Mouse (Mus musculus) frontal cortex, postnatal 10 days (tissue): ENCODE measurements around the gene Cldn14.

Experiments
- DNase-seq, 2 experiments: peaks; one replicate each; pipeline ENCODE4 v3.0.0; 2022; ENCODE audit warnings: low spot score in 2 of 2, mixed read lengths in 1 of 2

The Cldn14 gene

DNA sequence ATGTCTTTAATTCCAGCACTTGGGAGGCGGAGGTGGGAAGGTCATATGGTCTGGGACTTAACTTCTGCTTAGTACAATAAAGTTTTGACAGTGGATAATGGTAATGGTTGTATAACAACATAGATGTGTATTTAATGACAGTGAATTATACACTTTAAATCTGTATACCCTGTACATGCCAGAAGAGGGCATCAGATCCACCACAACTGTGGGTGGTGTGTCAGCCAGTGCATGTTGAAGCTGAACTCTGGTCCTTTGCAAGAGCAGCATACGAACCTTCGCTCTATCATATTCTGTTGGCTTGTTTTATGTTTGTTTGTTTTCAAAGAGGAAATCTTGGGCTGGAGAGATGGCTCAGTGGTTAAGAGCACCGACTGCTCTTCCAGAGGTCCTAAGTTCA, 61.2 kb downstream of the Cldn14 start:
- DNase-seq: no peak

DNA sequence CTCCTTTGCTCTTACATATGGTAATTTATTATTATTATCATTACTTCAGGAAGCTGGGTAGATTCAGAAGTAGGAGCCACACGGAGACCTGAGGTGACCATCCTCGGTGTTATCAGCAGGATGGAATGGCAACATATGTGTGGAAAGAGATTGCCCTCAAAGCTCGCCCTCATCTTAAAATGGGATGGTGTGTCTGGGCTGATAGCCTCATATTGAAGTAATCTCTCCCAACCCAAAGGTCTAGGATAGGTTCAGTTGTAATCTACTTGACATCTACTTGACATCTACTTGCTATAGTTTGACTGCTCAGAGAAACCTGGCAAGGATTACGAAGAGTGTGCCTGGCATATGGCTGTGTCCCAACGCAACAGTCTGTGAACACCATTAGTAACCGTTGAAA, 64.3 kb downstream of the Cldn14 start:
- no peak for DNase-seq

DNA sequence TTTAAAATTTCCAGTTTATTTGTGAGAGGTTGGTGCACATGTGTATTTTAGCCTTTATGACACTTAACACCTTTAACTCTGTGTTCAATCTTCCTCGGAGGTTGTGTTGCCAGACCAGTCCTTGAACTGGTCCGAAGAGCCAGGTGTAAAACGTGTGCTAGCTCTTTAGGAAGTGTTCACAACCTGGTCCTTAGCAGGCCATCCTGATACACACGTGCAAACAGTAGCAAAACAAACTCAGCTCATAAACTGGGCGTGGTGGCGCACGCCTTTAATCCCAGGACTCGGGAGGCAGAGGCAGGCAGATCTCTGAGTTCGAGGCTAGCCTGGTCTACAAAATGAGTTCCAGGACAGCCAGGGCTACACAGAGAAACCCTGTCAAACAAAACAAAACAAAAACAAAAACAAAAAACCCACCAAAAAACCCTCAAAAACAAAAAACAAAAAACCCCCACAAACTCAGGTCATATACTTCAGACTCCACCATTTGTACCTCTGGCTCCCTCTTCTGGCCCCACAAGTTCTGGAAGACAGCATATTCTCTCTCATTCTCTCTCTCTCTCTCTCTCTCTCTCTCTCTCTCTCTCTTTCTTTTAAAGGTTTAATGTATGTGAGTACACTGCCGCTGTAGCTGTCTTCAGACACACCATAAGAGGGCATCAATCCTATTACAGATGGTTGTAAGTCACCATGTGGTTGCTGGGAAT, 65.7 kb downstream of the Cldn14 start:
- DNase-seq: no peak

DNA sequence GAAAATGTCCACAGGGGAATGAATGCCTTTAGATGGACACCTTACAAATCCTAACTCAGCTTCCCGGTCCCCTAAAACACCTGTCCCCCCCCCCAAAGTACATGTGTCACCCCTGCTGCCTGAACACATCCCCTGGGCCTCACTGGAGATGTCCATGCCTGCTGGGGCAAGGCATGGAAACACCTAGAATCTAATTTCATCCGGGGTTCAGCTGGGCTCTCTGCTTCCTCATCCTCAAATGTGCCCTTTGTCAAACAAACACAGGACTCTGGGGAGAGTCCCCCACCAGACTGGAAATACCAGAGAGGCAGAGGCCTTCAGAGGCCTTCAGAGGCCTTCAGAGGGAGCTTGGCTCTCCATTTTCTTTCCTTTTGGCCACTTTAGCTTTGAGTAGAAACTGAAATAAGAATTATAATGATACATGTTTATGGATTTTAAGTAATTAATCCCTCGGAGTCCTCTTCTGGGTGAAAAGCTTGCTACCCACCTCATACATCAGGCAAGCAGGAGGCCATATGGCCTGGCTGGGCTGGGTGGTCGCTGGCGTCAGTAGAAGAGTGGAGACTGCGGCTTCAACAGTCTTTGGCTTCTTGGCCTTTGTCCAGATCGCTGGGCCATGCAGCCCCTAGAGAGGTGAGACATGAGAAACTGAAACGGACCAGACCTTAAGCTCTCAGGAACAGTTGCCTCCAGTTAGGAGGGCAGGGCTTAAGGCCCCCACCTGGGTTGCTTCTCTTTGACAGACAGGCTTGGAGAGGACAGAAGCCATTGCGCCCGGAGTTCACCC, 66.7 kb downstream of the Cldn14 start:
- no peak for DNase-seq

DNA sequence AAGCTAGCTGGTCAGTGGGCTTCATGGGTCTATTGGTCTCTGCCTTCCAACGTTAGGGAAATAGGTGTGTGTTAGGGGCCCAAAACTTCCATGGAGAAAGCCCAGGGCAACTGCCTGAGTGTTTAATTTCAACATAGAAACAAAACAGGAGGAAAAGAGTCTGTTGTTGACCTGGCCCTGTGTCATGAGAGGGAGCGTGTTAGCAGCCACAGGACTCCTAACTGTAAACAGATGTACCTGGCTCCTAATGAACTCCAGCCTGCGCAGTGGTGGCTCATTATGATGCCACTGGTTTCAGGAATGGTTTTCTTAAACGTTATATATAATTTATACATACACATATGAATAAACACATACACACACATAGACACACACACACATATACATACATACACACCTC, 68.7 kb downstream of the Cldn14 start:
- no peak for DNase-seq

DNA sequence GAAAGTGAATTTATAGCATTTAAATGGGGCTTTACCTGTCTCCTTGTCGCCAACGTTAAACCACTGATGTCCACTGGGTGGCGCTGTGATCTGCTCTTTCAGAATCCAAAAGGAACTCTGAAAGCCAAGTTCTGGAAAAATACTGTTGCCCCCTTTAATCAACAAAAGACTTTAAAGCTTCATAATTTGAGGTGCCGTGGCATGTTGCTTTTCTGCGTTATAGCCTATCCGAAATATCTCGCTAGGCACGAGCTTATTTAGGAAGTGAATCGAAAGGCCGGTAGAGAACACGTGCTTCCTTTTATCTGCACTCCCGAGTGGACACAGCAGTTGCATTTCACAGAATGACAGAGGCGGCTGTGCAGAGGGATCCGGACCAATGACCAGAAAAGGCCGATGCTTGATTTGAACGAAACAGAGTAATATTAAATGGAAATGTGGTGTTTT, 70.2 kb downstream of the Cldn14 start:
- peak in 1 of 2 experiments; percentile 62 for DNase-seq

DNA sequence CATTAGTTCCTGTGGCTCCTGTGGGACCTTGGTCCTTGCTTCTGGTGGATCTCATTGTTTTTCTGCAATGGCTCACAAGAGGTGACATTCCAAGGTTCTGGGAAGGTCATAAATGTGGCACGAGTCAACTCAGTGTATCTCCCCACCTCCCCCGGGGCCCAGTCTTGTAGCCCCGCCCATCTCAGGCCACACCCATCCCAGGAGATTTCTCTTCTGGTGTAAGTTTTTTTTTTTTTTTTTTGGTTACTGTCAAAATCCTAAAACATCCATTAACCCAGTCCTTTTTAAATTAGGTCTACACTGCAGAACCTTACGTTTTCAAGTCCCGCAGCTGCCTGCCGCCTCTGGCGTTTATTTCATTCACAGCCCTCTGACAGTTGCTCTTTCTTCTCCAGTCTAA, 73.6 kb downstream of the Cldn14 start:
- DNase-seq: no peak

DNA sequence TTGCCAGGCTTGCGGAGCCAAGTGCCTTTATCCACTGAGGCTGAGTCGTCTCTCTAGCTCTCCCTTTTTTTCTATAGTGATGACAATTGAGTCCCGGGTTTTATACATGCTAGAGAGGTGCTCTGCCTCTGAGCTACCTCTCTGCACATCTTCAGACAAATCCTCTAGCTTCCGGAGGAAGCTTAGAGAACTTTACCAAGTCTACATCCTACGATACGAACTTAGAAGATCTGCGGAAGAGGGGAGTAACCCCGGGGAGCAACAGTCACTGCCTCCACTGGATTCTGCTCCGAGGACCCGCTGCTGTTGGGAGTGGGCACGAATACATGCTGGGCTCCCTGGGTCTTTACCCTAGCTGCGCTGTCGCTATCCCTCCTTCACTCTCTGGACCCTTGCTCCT, 74.0 kb downstream of the Cldn14 start:
- DNase-seq: no peak

DNA sequence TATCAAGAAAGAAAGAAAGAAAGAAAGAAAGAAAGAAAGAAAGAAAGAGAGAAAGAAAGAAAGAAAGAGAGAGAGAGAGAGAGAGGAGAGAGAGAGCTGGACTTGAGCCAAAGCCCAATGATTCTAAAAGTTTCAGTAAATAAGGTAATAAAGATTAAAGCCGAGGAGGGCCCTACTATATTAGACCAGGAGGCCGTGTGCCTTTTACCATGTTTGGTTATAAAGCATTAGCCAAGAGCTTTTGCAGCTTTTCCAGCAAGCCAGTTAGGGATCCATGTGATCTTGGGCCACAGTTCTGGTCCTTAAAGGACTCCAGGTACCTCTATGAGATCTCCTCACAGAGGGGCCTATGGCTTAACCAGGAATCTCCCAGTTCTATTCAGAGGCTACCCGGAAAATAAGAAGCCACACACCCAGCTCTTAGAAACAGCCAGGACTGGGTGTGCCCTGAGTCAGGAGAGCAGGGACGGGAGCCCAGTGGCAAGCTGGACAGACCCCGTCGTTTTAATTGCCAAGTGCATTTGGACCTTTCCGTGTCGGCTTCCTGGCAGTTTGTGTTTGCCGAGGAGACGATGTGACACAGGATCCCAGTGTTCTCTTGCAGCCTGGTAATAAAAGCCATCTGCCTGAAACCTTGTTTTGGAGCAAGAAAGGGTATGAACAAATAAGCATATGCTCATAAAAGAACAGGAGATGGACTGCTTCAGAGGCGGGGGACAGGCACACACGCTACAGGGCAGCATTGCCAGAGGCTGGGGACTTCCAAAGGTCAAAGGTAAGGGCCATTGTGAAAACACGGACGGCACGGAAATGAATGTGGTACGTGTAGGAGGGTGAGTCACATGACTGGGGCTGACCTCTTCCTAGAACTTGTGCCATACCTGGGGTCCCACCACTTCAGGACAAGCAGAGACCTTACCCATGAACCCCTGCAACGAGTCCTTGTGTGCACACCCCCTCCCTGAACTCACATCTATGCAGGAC, 76.2 kb downstream of the Cldn14 start:
- no peak for DNase-seq

DNA sequence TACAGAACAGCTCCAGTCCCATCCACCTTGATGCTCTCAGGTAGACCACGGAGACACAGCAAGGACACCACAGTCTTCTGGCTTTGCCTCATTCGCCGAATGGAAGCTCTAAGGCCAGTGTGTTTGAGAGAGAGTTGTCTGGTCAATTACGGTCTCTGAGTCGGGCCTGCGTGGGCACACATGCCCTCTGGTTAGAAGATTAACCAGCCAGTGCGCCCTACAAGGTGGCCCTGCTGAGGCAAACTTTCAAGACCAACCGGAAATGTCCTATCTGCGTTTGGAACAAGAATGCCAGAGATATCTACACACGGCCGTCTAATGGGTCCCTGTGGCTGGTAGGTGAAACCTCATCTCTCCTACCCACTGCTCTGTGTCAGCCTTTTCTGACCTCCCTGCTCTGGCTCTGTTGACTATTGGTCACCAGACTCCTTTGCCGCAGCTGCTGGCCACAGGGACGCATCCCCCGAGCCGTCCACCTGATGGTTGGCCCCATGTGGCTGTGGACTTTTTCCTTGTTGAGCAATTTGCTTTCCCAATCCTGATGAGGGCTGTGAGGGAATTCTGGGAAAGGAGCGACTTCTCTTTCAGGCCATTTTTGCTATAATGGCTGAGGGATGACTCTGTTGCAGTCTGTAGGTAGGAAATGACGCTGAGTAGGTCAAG, 79.1 kb downstream of the Cldn14 start:
- DNase-seq: no peak

DNA sequence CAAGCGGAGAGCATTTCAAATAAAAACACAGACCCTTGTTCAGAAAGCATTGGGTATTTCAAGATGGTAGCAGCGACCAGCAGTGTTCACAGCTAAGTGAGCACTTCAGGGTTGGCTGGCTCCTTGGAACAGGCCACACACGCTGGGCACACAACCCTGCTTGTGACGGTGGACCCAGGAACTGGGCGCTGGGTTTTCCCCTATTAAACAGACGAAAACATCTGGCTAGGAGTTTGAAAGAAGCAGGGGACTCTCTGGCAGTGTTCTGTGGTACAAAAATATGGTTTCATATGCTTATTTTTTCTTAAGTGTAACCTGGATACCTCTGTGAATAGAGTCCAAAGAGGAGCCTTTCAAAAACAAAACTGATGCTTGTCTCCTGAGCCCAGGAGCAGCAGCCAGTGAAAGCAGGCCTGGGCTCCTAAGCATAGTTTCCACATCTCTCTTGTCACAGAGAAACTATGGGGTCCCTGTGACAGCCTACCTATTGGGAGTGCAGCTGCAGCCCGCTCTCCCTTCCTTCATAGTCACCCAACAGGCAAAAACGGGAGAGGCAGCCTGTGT, 82.9 kb downstream of the Cldn14 start:
- DNase-seq: no peak

DNA sequence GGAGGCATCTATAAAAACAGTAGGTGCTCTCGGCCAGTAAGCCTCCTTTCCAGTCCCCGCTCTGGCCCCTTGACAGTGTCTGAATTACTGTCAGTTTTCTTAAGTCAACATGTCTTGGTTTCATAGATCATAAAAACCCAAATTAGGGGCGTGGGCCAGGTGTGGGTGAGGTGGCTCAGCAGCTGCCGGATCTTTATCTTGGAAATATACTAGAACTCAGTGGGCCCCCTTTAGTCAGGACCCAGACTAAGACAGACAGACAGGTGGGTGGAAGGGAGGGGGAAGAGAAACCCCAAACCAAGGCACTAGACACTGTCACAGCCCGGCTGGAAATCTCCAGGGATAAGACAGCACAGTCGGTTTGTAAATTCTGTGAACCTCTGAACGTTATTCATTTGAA, 84.8 kb downstream of the Cldn14 start:
- DNase-seq: no peak

DNA sequence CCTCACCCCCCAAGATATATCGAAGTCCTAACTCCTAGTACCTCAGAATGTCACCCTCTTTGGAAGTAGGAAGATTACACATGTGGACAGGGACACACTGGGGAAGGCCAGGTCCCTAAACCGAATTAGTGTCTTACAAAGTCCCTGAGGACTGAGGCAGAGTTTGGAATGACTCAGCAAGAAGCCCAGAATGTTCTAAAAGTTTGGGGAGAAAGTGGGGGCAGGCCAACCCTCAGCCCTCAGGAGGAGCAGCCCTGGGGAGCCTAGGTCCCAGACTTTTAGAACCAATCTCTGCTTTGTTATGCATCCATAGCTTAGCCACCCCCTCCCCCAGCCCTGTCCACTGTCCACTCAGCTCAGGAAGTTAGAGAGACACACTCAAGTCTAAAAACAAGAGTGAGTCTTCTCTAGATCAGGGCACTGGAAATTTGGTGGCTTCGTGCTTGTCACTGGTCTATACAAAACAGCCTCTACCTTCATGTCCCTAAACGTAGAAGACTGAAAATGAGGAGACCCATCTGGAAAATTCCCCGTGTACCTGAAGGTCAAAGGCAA, 85.7 kb downstream of the Cldn14 start:
- no peak for DNase-seq

DNA sequence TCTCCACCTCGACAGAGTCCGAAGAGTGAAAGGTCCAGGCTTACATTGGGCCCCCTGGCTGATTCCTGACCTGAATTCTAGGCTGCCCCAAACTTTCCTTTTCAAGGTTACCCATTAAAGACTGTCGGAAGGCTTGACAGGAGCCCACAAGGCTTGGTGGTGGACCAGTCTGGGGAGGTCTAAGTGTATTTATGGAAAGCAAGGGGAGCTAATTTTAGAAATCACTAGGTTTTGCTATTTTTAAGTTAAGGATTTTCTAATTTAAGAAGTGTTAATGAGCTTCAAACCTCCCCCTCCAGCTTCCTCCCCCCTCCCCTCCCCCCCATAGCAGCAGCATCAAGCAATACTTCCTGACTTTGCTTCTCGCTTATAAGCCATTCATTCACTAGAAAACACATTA, 88.0 kb downstream of the Cldn14 start:
- DNase-seq: no peak

DNA sequence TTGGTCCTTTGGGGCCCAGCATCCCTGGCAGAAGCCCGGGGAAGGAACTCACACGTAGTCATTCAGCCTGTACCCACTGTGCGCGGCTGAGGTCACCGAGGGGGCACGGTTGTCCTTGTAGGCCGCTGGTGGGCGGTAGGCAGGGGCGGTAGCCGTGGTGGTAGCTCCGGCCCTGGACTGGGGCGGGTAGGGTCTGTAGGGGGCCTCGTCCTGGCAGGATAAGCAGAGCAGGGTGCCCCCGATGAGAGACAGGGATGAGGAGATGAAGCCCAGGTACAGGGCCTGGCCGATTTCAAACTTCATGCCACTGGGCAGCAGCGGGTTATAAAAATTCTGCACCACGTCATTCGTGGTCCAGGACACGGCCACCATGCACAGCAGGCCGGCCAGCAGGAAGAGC, 89.4 kb downstream of the Cldn14 start:
- no peak for DNase-seq

DNA sequence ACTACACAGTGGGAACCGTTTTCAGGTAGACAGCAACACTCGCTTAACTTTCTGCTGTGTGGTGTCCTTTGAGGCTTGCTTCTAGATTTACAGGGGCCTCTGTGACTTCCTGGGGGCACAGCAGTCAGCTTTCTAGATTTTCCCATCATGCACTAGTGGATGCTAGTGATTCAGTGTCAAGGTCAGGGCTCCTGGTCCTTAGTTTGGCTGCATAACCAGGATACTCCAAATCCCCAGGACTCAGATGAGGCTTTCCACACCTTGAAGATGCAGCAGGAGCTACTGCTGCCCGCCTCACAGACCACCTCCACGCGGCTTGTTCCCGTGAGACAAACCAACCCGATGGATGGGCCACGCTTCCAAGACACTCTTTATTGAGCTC, 90.0 kb downstream of the Cldn14 start:
- no peak for DNase-seq

DNA sequence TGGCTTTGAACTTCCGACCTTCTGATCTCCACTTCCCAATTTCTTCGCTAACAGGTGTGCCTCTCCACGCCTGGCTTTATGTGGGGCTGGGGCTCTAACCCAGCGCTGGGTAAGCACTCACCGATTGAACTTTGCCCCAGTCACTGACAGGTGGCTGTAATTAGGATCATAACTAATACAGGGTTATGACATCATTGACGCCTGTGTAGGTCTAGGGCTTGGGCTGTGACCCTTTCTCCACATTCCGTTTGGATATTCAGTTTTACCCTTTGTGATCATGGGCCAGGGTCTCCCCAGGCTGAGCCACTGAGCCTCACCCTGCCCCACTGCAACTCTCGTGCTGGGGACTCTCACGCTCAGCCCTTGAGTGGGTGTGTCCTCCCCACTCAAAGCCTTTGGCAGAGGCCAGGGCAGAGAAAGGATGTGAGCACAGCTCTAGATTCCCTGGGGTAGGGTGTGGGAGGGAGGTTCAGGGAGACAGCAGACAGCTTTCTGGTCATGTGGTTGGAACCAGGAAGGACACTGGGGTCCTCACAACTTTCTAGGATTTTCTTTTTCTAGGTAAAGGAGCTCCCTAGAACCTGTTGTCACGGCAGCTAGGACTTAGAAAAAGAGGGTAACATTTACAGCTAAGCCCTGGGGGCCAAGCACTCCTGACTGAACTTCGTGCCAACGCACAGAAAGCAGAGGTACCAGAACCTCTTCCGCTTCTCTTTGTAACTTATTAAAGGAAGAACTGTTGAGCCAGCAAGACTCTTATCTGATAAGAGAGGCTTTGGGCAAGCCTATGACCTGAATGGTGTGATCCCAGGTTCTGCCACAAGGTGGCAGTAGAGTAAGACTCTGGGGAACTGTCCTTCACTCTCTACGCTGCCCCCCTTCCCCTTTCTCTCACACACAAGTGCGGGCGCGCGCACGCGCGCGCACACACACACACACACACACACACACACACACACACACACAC, 90.6 kb downstream of the Cldn14 start:
- DNase-seq: peak; percentile 44 to 78

DNA sequence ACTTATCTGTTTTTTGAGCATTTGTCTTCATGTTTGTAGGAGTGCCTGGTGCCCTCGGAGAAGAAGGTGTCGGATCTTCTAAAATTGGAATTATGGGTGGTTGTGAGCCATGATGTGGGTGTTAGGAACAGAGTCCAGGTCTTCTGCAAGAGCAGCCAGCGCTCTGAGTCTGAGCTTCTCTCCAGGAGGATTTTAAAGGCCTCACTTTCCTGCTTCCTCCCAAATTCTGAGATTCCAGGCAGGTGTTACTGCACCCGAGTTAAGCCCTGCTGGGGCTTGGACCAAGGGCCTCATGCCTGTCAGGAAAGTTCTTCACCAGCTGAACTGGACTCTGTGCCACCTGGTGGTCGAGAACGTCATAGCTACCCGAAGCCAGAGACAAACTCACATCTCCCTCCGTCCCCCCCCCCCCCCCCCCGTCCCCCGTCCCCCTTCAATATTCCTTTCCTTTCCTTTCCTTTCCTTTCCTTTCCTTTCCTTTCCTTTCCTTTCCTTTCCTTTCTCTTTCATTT, 93.2 kb downstream of the Cldn14 start:
- no peak for DNase-seq

DNA sequence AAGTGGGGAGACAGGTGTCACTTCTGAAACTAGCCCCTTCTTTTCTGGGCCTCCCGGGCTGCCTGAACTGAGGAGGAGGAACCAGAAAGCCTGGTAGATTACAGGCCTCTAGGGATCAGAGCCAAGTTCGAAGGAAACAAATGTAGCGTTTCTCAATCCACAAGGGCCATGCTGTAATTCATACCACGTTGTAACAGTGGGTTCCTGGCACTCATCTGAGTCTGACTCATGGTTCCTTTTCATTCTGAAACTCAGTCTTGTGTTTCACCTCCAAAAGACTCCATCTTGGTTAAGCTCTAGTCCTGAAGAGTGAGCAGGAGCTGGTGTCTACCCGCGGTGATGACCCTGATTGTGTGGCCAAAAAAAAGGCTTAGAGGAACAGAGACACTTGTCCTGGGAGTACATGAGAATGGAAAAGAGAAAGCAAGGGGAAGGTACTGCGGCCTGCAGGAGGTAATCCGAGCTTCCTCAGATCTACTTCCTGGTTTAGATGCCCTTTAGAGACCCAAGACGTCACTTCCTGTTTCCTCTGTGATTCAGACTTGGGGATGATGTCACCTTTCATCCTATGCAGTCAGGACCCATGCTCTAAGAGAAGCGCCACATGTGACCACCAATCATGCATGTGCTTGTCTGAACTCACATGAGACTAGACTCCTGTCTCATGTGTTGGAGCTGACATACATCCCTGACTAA, 94.6 kb downstream of the Cldn14 start:
- no peak for DNase-seq
